Mouse (Mus musculus): ENCODE measurements at regions not wholly inside any gene's neighbourhood (a gene's known extent, or its start where the extent isn't known, plus 50 kb on each side); places are given as distances from the start of the nearest gene placed in this dataset.

DNA sequence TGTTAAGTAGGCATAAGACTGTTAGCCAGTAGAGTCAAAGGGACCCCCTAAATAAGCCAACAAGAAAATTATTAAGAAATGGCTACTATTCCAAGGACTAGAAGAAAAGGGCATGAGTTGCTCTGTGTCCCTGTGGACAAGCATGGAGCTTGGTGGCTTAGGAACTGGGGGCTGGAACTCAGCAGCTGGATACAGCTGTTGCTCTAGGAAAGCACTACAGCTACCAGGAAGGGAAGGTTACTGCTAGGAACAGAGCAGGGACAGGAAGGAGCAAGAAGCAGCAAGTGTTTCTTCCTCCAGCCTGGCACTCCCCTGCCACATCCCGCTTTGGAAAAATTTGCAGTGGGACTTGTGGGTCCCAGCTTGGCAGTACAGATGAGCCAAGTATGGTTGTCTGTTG lies 95.0 kb upstream of the Stc2 start:
- TF ChIP-seq POLR2A (IDR thresholded peaks at IDR 0.05; ENCODE audit: extremely low read depth, insufficient read depth, low read length) (no peak), CTCF (IDR thresholded peaks at IDR 0.05; ENCODE audit: low read depth, low read length) (no peak)
- WGBS, result 87% methylated on average over 1 of the region's 1 CpGs
- H3K27me3 ChIP-seq (ENCODE audit: control insufficient read depth, insufficient read depth, low read length), result no peaks in the 10 kb centered on the region; the same call in 1 of the 2 replicates
- no peaks in the 10 kb centered on the region for H3K79me2 ChIP-seq (ENCODE audit: control insufficient read depth, insufficient read depth, low read length)
- H3K36me3 ChIP-seq (ENCODE audit: control insufficient read depth, insufficient read depth, low read length), result no peaks in the 10 kb centered on the region
- H3K4me1 ChIP-seq (ENCODE audit: control insufficient read depth, insufficient read depth, low read length), result no peaks in the 10 kb centered on the region
- H3K4me3 ChIP-seq (ENCODE audit: insufficient read depth, low read depth, low read length), result no peak overlapping the region
- no peak overlapping the region for H3K9ac ChIP-seq (ENCODE audit: low read depth, low read length)
- H3K27ac ChIP-seq (replicated peaks; ENCODE audit: insufficient read depth, low read depth, low read length), result no peak overlapping the region
- no peak for DNase-seq (ENCODE audit: extremely low read depth, low read depth, low spot score)

DNA sequence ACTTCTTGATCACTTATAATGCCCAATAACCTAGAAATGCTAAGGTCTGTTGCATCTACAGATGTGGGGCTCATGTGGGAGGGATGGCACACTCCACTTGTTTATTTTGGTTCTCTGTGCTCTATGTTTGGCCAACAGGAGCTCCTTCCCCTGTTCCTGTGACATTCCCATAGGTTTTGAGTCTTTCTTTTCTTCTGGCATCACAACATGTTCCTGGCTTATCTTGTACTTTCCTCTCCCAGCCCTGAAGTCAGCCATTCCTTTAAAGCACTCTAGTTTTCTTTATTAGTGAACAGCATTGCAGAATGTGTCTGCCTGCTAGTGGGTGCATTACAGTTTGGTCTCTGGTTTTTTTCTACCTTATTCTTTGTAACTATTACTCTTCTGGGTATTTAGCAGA lies 92.6 kb upstream of the Stc2 start:
- Histone ChIP-seq H3K36me3 (ENCODE audit: control insufficient read depth, insufficient read depth, low read length) (no peaks in the 10 kb centered on the region), H3K4me1 (ENCODE audit: control insufficient read depth, insufficient read depth, low read length) (no peaks in the 10 kb centered on the region), H3K27me3 (ENCODE audit: control insufficient read depth, insufficient read depth, low read length) (no peaks in the 10 kb centered on the region; the same call in 1 of the 2 replicates), H3K9ac (ENCODE audit: low read depth, low read length) (no peak overlapping the region), H3K27ac (replicated peaks; ENCODE audit: insufficient read depth, low read depth, low read length) (no peak overlapping the region), H3K79me2 (ENCODE audit: control insufficient read depth, insufficient read depth, low read length) (no peaks in the 10 kb centered on the region), H3K4me3 (ENCODE audit: insufficient read depth, low read depth, low read length) (no peak overlapping the region)
- DNase-seq (ENCODE audit: extremely low read depth, low read depth, low spot score), result no peak
- no peak for TF ChIP-seq CTCF (IDR thresholded peaks at IDR 0.05; ENCODE audit: low read depth, low read length)
- TF ChIP-seq POLR2A (IDR thresholded peaks at IDR 0.05; ENCODE audit: extremely low read depth, insufficient read depth, low read length), result no peak

DNA sequence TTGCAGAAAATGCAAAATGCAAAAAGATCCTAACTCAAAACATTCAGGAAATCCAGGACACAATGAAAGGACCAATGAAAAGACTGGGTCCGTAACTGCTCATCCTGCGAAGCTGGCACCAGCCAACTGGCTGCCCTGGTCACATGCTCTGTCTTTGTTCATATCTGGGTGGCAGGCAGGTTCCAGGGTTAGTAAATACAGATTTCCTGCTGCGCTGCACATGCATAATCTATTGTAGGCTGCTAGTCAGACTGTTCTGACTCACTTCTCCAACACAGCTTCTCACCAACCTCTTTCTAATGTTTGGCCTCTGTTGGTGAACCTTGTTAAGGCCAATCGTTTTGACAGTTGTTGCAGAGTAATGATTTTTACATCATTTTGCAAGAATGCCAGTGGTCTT lies 92.0 kb upstream of the Stc2 start:
- H3K36me3 ChIP-seq (ENCODE audit: control insufficient read depth, insufficient read depth, low read length), result no peaks in the 10 kb centered on the region
- H3K79me2 ChIP-seq (ENCODE audit: control insufficient read depth, insufficient read depth, low read length), result no peaks in the 10 kb centered on the region
- no peaks in the 10 kb centered on the region; the same call in 1 of the 2 replicates for H3K27me3 ChIP-seq (ENCODE audit: control insufficient read depth, insufficient read depth, low read length)
- H3K9ac ChIP-seq (ENCODE audit: low read depth, low read length), result no peak overlapping the region
- DNase-seq (ENCODE audit: extremely low read depth, low read depth, low spot score), result no peak
- no peaks in the 10 kb centered on the region for H3K4me1 ChIP-seq (ENCODE audit: control insufficient read depth, insufficient read depth, low read length)
- 78% methylated on average over 4 of the region's 4 CpGs for WGBS
- no peak overlapping the region for H3K4me3 ChIP-seq (ENCODE audit: insufficient read depth, low read depth, low read length)
- TF ChIP-seq CTCF (IDR thresholded peaks at IDR 0.05; ENCODE audit: low read depth, low read length), result no peak
- no peak for TF ChIP-seq POLR2A (IDR thresholded peaks at IDR 0.05; ENCODE audit: extremely low read depth, insufficient read depth, low read length)
- no peak overlapping the region for H3K27ac ChIP-seq (replicated peaks; ENCODE audit: insufficient read depth, low read depth, low read length)

- Histone ChIP-seq H3K79me2 (ENCODE audit: control insufficient read depth, insufficient read depth, low read length) (no peaks in the 10 kb centered on the region), H3K4me3 (ENCODE audit: insufficient read depth, low read depth, low read length) (no peak overlapping the region), H3K36me3 (ENCODE audit: control insufficient read depth, insufficient read depth, low read length) (no peaks in the 10 kb centered on the region), H3K27me3 (ENCODE audit: control insufficient read depth, insufficient read depth, low read length) (no peaks in the 10 kb centered on the region; the same call in 1 of the 2 replicates), H3K4me1 (ENCODE audit: control insufficient read depth, insufficient read depth, low read length) (no peaks in the 10 kb centered on the region), H3K27ac (replicated peaks; ENCODE audit: insufficient read depth, low read depth, low read length) (no peak overlapping the region), H3K9ac (ENCODE audit: low read depth, low read length) (no peak overlapping the region)
- DNase-seq (ENCODE audit: extremely low read depth, low read depth, low spot score), result no peak
- WGBS, result 55% methylated on average over 3 of the region's 3 CpGs
- TF ChIP-seq CTCF (IDR thresholded peaks at IDR 0.05; ENCODE audit: low read depth, low read length) (no peak), POLR2A (IDR thresholded peaks at IDR 0.05; ENCODE audit: extremely low read depth, insufficient read depth, low read length) (no peak)
Measured at GRCm38 (mm10) chr11:31461348-31461747, 91.5 kb upstream of the Stc2 start.

DNA sequence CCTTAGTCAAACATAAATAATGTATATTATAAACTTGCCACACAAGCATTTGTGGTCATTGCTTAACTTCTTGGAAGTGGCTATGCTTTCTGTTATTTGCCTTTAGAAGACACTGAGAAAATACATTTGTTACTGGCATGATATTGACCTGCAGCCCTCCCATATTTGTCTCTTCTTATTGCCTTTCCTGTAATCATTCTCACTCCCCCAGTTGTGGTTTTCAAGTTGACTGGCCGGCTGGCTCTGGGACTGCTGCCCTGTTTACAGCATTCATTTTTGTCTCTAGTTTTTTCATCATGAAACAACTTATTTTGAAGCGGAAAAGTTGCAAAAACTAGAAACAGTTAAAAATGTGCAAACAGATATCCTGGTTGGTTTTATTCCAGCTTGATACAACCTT lies 57.5 kb upstream of the Stc2 start:
- no peak for DNase-seq (ENCODE audit: extremely low read depth, low read depth, low spot score)
- Histone ChIP-seq H3K36me3 (ENCODE audit: control insufficient read depth, insufficient read depth, low read length) (no peaks in the 10 kb centered on the region), H3K79me2 (ENCODE audit: control insufficient read depth, insufficient read depth, low read length) (no peaks in the 10 kb centered on the region), H3K9ac (ENCODE audit: low read depth, low read length) (no peak overlapping the region), H3K4me1 (ENCODE audit: control insufficient read depth, insufficient read depth, low read length) (no peaks in the 10 kb centered on the region), H3K4me3 (ENCODE audit: insufficient read depth, low read depth, low read length) (no peak overlapping the region), H3K27ac (replicated peaks; ENCODE audit: insufficient read depth, low read depth, low read length) (no peak overlapping the region), H3K27me3 (ENCODE audit: control insufficient read depth, insufficient read depth, low read length) (0 out of 2 replicates have a peak, but pooled peaks cover 2% of the 10 kb centered on the region)
- TF ChIP-seq POLR2A (IDR thresholded peaks at IDR 0.05; ENCODE audit: extremely low read depth, insufficient read depth, low read length) (no peak), CTCF (IDR thresholded peaks at IDR 0.05; ENCODE audit: low read depth, low read length) (no peak)
- 81% methylated on average over 2 of the region's 2 CpGs for WGBS

Data from liver, adult 2 months (tissue).